Mouse (Mus musculus): Measurements from ENCODE around the gene S100g. TPM values are rescaled to one million over a fixed set of nuclear protein-coding genes. Genes with fewer than 3 reads are reported as not detected.

Gene S100g
- 2,500 TPM for polyA plus RNA-seq (2014; fragmentation: Illumina TruSeq; extraction: RNeasy Lipid Tissue Mini Kit (QIAGEN cat#74804); ENCODE audit: low read depth, low replicate concordance)

GRCm38 (mm10) chrX:162964383-162964782, at the start of gene S100g:
S100g (minus strand) TSS chrX:162964599.

Other genes with a start within 250 kb of the S100g start
- 309 TPM for gene Rbbp7, start 204.2 kb downstream of the S100g start, polyA plus RNA-seq (2014; fragmentation: Illumina TruSeq; extraction: RNeasy Lipid Tissue Mini Kit (QIAGEN cat#74804); ENCODE audit: low read depth, low replicate concordance)
- gene Txlng, start 135.1 kb downstream of the S100g start, polyA plus RNA-seq (2014; fragmentation: Illumina TruSeq; extraction: RNeasy Lipid Tissue Mini Kit (QIAGEN cat#74804); ENCODE audit: low read depth, low replicate concordance): 32.8 TPM
- gene Syap1, start 76.2 kb downstream of the S100g start, polyA plus RNA-seq (2014; fragmentation: Illumina TruSeq; extraction: RNeasy Lipid Tissue Mini Kit (QIAGEN cat#74804); ENCODE audit: low read depth, low replicate concordance): 245 TPM
- gene Ctps2, start 63.4 kb downstream of the S100g start, polyA plus RNA-seq (2014; fragmentation: Illumina TruSeq; extraction: RNeasy Lipid Tissue Mini Kit (QIAGEN cat#74804); ENCODE audit: low read depth, low replicate concordance): 120 TPM

All from kidney, adult 10 weeks (tissue).